Mouse (Mus musculus) midbrain, postnatal 0 days (tissue): ENCODE measurements around the gene Actn1. TPM values are rescaled to one million over a fixed set of nuclear protein-coding genes. Genes with fewer than 3 reads are reported as not detected.

Experiments used
- ATAC-seq: fragments of 200-750 bp; cut with Nextera tagmentation; 2 replicates; pipeline ENCODE4 v1.8.0; 2017; ENCODE audit warnings: moderate number of reproducible peaks, mild to moderate bottlenecking, moderate TSS enrichment, moderate library complexity; ENCODE audit not compliant: low FRiP score
- DNase-seq: peaks from one replicate; pipeline ENCODE4 v3.0.0-alpha.2; 2015; ENCODE audit warnings: low spot score
- H3K27ac ChIP-seq: fragments of 300-500 bp; sonication (generic); 2 replicates; pipeline ENCODE4 v1.5.1; 2014; ENCODE audit warnings: low read depth, mild to moderate bottlenecking, low read length, mixed read lengths
- H3K27me3 ChIP-seq: fragments of 300-500 bp; sonication (generic); 2 replicates; pipeline ENCODE4 v1.6.1; 2014; ENCODE audit warnings: low read length, control low read depth, mixed read lengths; ENCODE audit not compliant: insufficient read depth
- H3K36me3 ChIP-seq: fragments of 300-500 bp; sonication (generic); 2 replicates; pipeline ENCODE4 v1.6.1; 2014; ENCODE audit warnings: low read length, control low read depth, mixed read lengths; ENCODE audit not compliant: insufficient read depth
- H3K4me1 ChIP-seq: fragments of 300-500 bp; sonication (generic); 2 replicates; pipeline ENCODE4 v1.6.1; 2014; ENCODE audit warnings: mild to moderate bottlenecking, control low read depth, antibody characterized with exemption, low read length, mixed read lengths; ENCODE audit not compliant: insufficient read depth
- H3K4me2 ChIP-seq: fragments of 300-500 bp; sonication (generic); 2 replicates; pipeline ENCODE4 v1.6.1; 2014; ENCODE audit warnings: low read depth, mild to moderate bottlenecking, low read length, mixed read lengths; ENCODE audit not compliant: poor library complexity, severe bottlenecking
- H3K4me3 ChIP-seq: fragments of 300-500 bp; sonication (generic); 2 replicates; pipeline ENCODE4 v1.5.1; 2014; ENCODE audit warnings: low read depth, mild to moderate bottlenecking, low read length, moderate library complexity
- H3K9ac ChIP-seq: fragments of 300-500 bp; sonication (generic); replicated peaks from 2 replicates; pipeline ENCODE4 v1.6.1; 2014; ENCODE audit warnings: mild to moderate bottlenecking, low read length, moderate library complexity, mixed read lengths; ENCODE audit not compliant: poor library complexity, severe bottlenecking
- H3K9me3 ChIP-seq: fragments of 300-500 bp; sonication (generic); 2 replicates; pipeline ENCODE4 v1.6.1; 2016; ENCODE audit warnings: low read length, control low read depth
- CTCF ChIP-seq: IDR thresholded peaks from 2 replicates; pipeline ENCODE4 v1.5.1; 2016; ENCODE audit warnings: antibody characterized with exemption, mild to moderate bottlenecking
- WGBS: fragments of 180-500 bp; shearing (Covaris S2); extraction: QIAGEN DNeasy Blood & Tissue Kit; methylation state at CpG from one replicate; pipeline ENCODE4 v1.1.7; 2014; 5-methylcytosine and 5-hydroxymethylcytosine counted together
- polyA plus RNA-seq: library from polyadenylated mRNA; unstranded; fragments of >200 nt; fragmentation: Nextera tagmentation; extraction: Ambion mirVana; gene quantifications from 2 replicates; pipeline ENCODE4 v1.2.1, GENCODE M21; 2015
- total RNA-seq: library from RNA; depleted of rRNA; stranded (reverse); fragments of >200 nt; gene quantifications from 2 replicates; pipeline ENCODE4 v1.2.3, GENCODE M21; 2014

The Actn1 gene
- total and polyA plus RNA-seq, 2 experiments from 2014 or later, result 7.4 to 18.0 TPM

DNA sequence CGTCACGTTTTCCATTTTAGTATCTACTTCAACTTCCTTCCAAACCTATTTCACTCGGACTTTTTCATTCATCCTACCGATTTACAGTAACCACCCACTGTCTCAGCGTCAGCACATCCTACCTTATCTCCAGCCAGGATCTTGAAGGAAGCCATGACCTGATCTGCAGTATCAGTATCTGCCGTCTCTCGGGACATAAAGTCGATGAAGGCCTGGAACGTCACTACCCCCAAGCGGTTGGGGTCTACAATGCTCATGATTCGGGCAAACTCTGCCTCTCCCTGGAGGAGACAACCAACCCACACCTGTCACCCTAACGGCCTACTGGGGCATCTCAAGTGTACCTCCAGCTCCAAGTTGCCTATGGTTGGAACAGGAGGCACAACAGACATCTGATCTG lies 91.4 kb downstream of the Actn1 start:
- ATAC-seq (no peak), DNase-seq (no peak)
- Histone ChIP-seq H3K4me3 (peak overlapping the region; percentile 38; the same call in 1 of the 2 replicates), H3K27ac (peak overlapping the region; percentile 65), H3K9ac (no peak overlapping the region), H3K9me3 (no peaks in the 10 kb centered on the region), H3K4me2 (peak overlapping the region; percentile 40), H3K27me3 (no peaks in the 10 kb centered on the region), H3K4me1 (no peaks in the 10 kb centered on the region), H3K36me3 (peaks cover 25% of the 10 kb centered on the region)
- 60% methylated on average over 12 of the region's 12 CpGs for WGBS
- TF ChIP-seq CTCF, result no peak; the same call in 1 of the 2 replicates

DNA sequence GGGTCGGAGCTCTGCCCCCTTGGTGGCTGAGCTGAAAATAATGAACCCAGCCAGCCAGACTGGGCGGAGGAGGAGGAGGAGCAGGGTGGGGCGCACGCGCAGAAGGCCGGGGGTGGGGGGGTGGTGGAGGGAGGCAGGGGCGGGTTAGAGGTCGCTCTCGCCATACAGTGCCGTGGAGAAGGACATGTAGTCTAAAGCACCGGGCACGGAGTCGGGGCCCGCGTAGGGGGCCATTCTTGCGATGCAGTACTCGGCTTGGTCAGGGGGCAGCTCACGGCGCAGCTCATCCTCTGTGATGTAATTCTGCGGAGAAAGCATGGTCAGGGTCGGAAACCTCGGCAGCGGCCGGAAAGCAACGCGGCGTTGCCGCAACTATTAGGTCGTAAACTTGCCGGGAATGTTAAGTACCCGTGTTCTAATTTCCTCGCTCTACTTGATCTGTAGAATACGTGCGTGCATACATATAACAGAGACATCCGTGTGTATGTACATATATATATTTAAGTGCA lies 91.9 kb downstream of the Actn1 start:
- DNase-seq (peak; percentile 92), ATAC-seq (peak; percentile 90)
- TF ChIP-seq CTCF, result peak; percentile 33; the same call in 1 of the 2 replicates
- Histone ChIP-seq H3K36me3 (peaks cover 20% of the 10 kb centered on the region), H3K4me1 (no peaks in the 10 kb centered on the region), H3K27me3 (no peaks in the 10 kb centered on the region), H3K4me2 (peak overlapping the region; percentile 40), H3K27ac (peak overlapping the region; percentile 65), H3K9ac (peak overlapping the region; percentile 54), H3K4me3 (peak overlapping the region; percentile 38), H3K9me3 (no peaks in the 10 kb centered on the region)
- 6% methylated on average over 35 of the region's 35 CpGs for WGBS

DNA sequence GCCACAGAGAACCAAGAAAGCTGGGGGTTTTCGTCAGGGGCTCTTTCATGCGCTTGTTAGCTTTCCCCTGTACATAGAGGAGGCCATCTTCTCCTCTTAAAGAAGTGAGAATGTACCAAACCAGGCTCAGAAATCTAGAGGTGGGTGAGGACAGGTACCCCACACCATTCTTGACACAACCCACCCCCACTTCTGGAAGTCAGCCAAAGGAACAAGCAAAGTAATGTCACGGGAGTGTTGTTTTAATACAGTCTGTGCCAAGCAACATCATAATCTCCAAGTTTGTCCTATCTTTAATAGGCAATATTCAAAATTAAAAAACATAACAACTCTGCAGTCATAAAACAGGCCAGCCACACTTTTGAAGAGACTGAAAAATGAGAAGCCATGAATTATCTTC lies 92.8 kb downstream of the Actn1 start:
- 83% methylated on average over 3 of the region's 3 CpGs for WGBS
- H3K9me3 ChIP-seq, result no peaks in the 10 kb centered on the region
- no peak overlapping the region for H3K9ac ChIP-seq
- H3K27me3 ChIP-seq, result no peaks in the 10 kb centered on the region
- H3K27ac ChIP-seq, result no peak overlapping the region
- H3K36me3 ChIP-seq, result peaks cover 13% of the 10 kb centered on the region
- ATAC-seq (no peak), DNase-seq (no peak)
- no peak overlapping the region for H3K4me3 ChIP-seq
- TF ChIP-seq CTCF, result no peak
- H3K4me1 ChIP-seq, result no peaks in the 10 kb centered on the region
- H3K4me2 ChIP-seq, result no peak overlapping the region

DNA sequence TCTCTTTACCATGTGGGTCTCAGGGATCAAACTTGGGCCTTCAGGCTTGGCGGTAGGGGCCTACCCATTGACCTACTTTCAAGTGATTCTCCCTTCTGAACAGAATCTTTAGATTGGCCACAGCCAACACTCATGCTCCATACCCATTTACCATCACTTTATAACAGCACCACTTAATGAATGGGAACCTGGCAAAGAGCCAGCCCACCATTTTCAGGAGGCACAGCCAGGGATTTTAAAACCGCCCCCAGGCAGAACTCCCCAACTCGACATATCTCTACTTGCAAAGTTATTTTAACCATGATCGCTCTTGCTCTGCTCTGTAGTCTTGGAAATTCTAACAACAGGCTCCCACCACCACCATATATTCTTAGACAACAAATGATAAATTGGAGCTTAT lies 93.5 kb downstream of the Actn1 start:
- no peak for DNase-seq
- no peak for TF ChIP-seq CTCF

DNA sequence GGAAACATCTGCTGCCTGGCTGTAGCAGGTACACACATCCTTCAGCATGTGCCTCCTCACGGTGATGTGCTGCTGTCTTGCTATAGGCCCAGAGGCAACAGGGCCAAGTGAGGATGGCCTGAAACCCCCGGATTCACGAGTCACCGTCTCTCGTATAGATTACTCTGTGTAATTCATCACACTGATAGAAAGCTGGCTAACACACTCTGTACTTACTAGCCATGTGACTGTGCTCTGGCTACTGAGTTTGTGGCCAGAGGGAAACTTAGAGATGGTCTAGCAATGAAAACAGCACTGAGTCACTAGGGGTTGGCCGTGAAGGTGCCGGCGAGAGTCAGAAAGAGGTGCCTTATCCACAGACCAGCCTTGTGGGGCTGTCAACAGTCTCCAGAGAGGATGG lies 95.6 kb downstream of the Actn1 start:
- DNase-seq (no peak), ATAC-seq (no peak)
- Histone ChIP-seq H3K36me3 (no peaks in the 10 kb centered on the region), H3K27ac (no peak overlapping the region), H3K4me1 (no peaks in the 10 kb centered on the region), H3K9ac (no peak overlapping the region), H3K27me3 (no peaks in the 10 kb centered on the region), H3K9me3 (no peaks in the 10 kb centered on the region), H3K4me2 (no peak overlapping the region), H3K4me3 (no peak overlapping the region)
- 95% methylated on average over 8 of the region's 8 CpGs for WGBS
- no peak for TF ChIP-seq CTCF

More for the DNA sequence above, 93.5 kb downstream of the Actn1 start:
- no peak overlapping the region for H3K4me2 ChIP-seq
- H3K4me1 ChIP-seq, result no peaks in the 10 kb centered on the region
- peaks cover 13% of the 10 kb centered on the region for H3K36me3 ChIP-seq
- no peaks in the 10 kb centered on the region for H3K9me3 ChIP-seq
- H3K27ac ChIP-seq, result no peak overlapping the region
- WGBS, result 80% methylated on average over 4 of the region's 4 CpGs
- H3K9ac ChIP-seq, result no peak overlapping the region
- H3K4me3 ChIP-seq, result no peak overlapping the region
- H3K27me3 ChIP-seq, result no peaks in the 10 kb centered on the region
- no peak for ATAC-seq

DNA sequence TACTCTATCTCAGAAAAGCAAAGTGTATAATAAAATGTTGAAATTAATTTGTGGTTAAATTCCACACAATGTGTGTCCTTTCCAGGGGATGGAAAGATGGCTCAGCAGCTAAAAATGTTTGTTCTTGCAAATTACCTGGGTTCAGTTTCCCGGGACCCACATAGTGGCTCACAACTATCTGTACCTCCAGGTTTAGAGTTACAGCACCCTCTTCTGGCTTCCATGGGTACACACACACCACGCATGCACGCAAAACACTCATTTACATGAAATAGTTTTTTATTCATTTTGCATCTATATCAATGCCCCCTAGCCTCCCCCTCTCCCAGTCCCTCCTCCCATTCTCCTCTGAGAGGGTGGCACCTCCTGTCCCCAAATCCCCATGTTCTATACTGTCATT lies 97.7 kb downstream of the Actn1 start:
- Histone ChIP-seq H3K4me2 (no peak overlapping the region), H3K4me1 (no peaks in the 10 kb centered on the region), H3K27me3 (no peaks in the 10 kb centered on the region), H3K36me3 (no peaks in the 10 kb centered on the region), H3K9ac (no peak overlapping the region), H3K27ac (no peak overlapping the region), H3K9me3 (no peaks in the 10 kb centered on the region), H3K4me3 (no peak overlapping the region)
- peak; percentile 48 for TF ChIP-seq CTCF
- WGBS, result 62% methylated on average over 3 of the region's 3 CpGs
- no peak for ATAC-seq
- DNase-seq, result no peak
